Mouse (Mus musculus) c-Kit-negative CD71-positive TER-119-positive erythroid progenitor cells, embryonic 14.5 days (primary cell): ENCODE results near the gene Hdac4.

Experiments
- DNase-seq: peaks from one replicate; pipeline ENCODE4 v3.0.0-alpha.2; 2013; ENCODE audit warnings: low read depth, low spot score

The Hdac4 gene

GRCm38 (mm10) chr1:92100371-92100891 lies 95.1 kb downstream of the Hdac4 start:
- no peak for DNase-seq

- no peak for DNase-seq
Measured at GRCm38 (mm10) chr1:92099964-92100363, 95.5 kb downstream of the Hdac4 start.

GRCm38 (mm10) chr1:92099502-92099901 lies 96.0 kb downstream of the Hdac4 start:
- no peak for DNase-seq

- DNase-seq, result no peak
Measured at GRCm38 (mm10) chr1:92098456-92098855, 97.0 kb downstream of the Hdac4 start.

GRCm38 (mm10) chr1:92096991-92097525 lies 98.4 kb downstream of the Hdac4 start:
- DNase-seq, result no peak

GRCm38 (mm10) chr1:92092286-92092685 lies 103.2 kb downstream of the Hdac4 start:
- DNase-seq, result no peak

- DNase-seq, result no peak
Measured at GRCm38 (mm10) chr1:92087821-92088220, 107.7 kb downstream of the Hdac4 start.

- DNase-seq, result no peak
Measured at GRCm38 (mm10) chr1:92087343-92087742, 108.2 kb downstream of the Hdac4 start.

- DNase-seq, result no peak
Measured at GRCm38 (mm10) chr1:92086841-92087240, 108.7 kb downstream of the Hdac4 start.

GRCm38 (mm10) chr1:92086277-92086813 lies 109.2 kb downstream of the Hdac4 start:
- no peak for DNase-seq

- no peak for DNase-seq
Measured at GRCm38 (mm10) chr1:92084738-92085137, 110.8 kb downstream of the Hdac4 start.

GRCm38 (mm10) chr1:92084004-92084403 lies 111.5 kb downstream of the Hdac4 start:
- DNase-seq, result no peak

GRCm38 (mm10) chr1:92082837-92083541 lies 112.5 kb downstream of the Hdac4 start:
- no peak for DNase-seq

GRCm38 (mm10) chr1:92082156-92082836 lies 113.2 kb downstream of the Hdac4 start:
- no peak for DNase-seq

- DNase-seq, result no peak
Measured at GRCm38 (mm10) chr1:92079982-92080537, 115.4 kb downstream of the Hdac4 start.

- no peak for DNase-seq
Measured at GRCm38 (mm10) chr1:92075312-92075711, 120.2 kb downstream of the Hdac4 start.

- no peak for DNase-seq
Measured at GRCm38 (mm10) chr1:92074655-92075054, 120.8 kb downstream of the Hdac4 start.

GRCm38 (mm10) chr1:92069932-92070677 lies 125.4 kb downstream of the Hdac4 start:
- DNase-seq, result no peak

- no peak for DNase-seq
Measured at GRCm38 (mm10) chr1:92069464-92069863, 126.0 kb downstream of the Hdac4 start.

GRCm38 (mm10) chr1:92064307-92064706 lies 131.2 kb downstream of the Hdac4 start:
- no peak for DNase-seq

GRCm38 (mm10) chr1:92063271-92063670 lies 132.2 kb downstream of the Hdac4 start:
- DNase-seq, result no peak
